Mouse (Mus musculus): ENCODE data around the gene Olfr1507.

Olfr1507 gene

GRCm38 (mm10) chr14:52495516-52495915 lies at the start of gene Olfr1507:
Gene Olfr1507 (minus strand): TSS chr14:52495749.
- no peak for DNase-seq (ENCODE audit: low spot score in 2 of 2)

GRCm38 (mm10) chr14:52533336-52533735 lies 37.8 kb upstream of the Olfr1507 start:
- no peak for DNase-seq (ENCODE audit: low spot score in 2 of 2)

DNA sequence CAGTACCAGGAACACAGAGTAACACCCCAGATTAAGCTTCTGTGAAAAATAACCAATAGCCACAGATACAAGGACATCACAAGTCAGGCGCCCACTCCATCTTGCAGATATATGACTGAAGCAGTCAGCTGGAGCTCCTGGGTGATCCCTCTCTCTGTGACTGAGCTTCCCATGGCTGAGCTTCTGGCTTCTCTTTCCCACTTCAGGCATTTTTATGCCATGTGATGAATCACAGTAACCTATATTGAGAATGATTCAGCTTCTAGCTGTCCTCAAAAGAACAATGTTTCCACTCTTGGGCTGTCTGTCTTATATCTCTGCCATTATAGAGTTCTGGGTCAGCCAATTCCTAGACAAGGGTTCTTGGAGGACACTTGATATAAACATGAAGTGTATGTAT lies 29.4 kb upstream of the Olfr1507 start:
- DNase-seq (ENCODE audit: low spot score in 2 of 2), result no peak

GRCm38 (mm10) chr14:52467395-52467794 lies 28.2 kb downstream of the Olfr1507 start, which contains the start of gene Olfr1508:
Gene Olfr1508 (minus strand): TSS chr14:52467495.
- DNase-seq (ENCODE audit: low spot score in 2 of 2), result no peak

DNA sequence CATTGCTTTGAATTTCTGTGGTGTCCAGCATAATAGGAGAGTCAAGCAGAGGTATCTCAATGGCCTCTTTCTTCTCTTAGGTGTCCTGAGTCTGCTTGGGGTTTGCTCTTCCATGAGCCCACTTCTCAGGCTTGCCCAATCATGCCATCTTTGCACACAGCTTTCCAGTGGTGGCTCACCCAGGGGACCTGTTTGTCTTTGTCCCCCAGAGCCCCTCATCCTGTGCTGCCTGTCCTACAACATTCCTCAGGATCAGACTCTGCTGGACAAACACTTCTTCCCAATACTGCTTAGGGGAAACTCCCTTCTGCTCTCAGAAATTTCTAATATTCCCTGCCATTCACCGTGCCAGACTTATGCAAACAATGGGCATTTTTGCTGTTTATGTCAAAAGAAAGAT lies 29.8 kb downstream of the Olfr1507 start:
- no peak for DNase-seq (ENCODE audit: low spot score in 2 of 2)

- DNase-seq (ENCODE audit: low spot score in 2 of 2), result no peak
Observed at GRCm38 (mm10) chr14:52461928-52462327, 33.6 kb downstream of the Olfr1507 start.

- DNase-seq (ENCODE audit: low spot score in 2 of 2), result no peak
Observed at GRCm38 (mm10) chr14:52451138-52451537, 44.4 kb downstream of the Olfr1507 start.

GRCm38 (mm10) chr14:52442690-52443089 lies 52.9 kb downstream of the Olfr1507 start, which contains the start of gene Olfr1509:
Gene Olfr1509 (plus strand): TSS chr14:52442990.
- no peak for DNase-seq (ENCODE audit: low spot score in 2 of 2)

Measured in spleen, postnatal 4 days (tissue).